In genomic region chr1:57969327-57970271, GRCm38 (mm10) we compare ENCODE assay signal across 1 mouse cellular context.
A peak's percentile ranks its signal among the peaks of the same experiment; 100 is the strongest.
TF ChIP-seq lines count a peak whose summit lies in the region.

No protein-coding gene starts in this region.

TF ChIP-seq in CH12.LX, 34 proteins besides CTCF, POLR2A, EP300 and RAD21 (continued from another document):
- TF ChIP-seq SMC3 (IDR thresholded peaks at IDR 0.05; ENCODE audit: low read depth, low read length) = peak; percentile 53
- TF ChIP-seq MAZ (IDR thresholded peaks at IDR 0.05; ENCODE audit: low read depth, low read length) = no peak
- TF ChIP-seq MEF2A (IDR thresholded peaks at IDR 0.05; ENCODE audit: borderline replicate concordance, low read depth, low read length) = peak; percentile 54
- TF ChIP-seq NRF1 (IDR thresholded peaks at IDR 0.05; ENCODE audit: low read depth, low read length) = peak; percentile 81
- peak; percentile 50; the same call in 1 of the 2 replicates for TF ChIP-seq MXI1 (IDR thresholded peaks at IDR 0.05; ENCODE audit: low read depth, low read length)
- TF ChIP-seq ELF1 (IDR thresholded peaks at IDR 0.05; ENCODE audit: low read depth, low read length) = peak; percentile 97
- peak; percentile 93 for TF ChIP-seq NELFE (IDR thresholded peaks at IDR 0.05; ENCODE audit: low read depth, low read length)
- peak; percentile 82; the same call in 1 of the 2 replicates for TF ChIP-seq POLR2AphosphoS2 (IDR thresholded peaks at IDR 0.05; ENCODE audit: low read depth, low read length)
- peak; percentile 90 for TF ChIP-seq UBTF (IDR thresholded peaks at IDR 0.05; ENCODE audit: low read depth, low read length)
- no peak for TF ChIP-seq USF1 (IDR thresholded peaks at IDR 0.05; ENCODE audit: low read depth, low read length)
- TF ChIP-seq USF2 (conservative IDR thresholded peaks at IDR 0.05; ENCODE audit: low read depth, low read length) = no peak
- 0 out of 2 replicates have a peak, but pooled peaks have one; percentile 19 for TF ChIP-seq TBP (conservative IDR thresholded peaks at IDR 0.05; ENCODE audit: low read depth, low read length)
- peak; percentile 23; the same call in 1 of the 2 replicates for TF ChIP-seq MAX (IDR thresholded peaks at IDR 0.05; ENCODE audit: low read length)
- no peak for TF ChIP-seq JUND (conservative IDR thresholded peaks at IDR 0.05; ENCODE audit: low read depth, low read length)
- peak; percentile 75 for TF ChIP-seq HCFC1 (IDR thresholded peaks at IDR 0.05; ENCODE audit: low read depth, low read length)
- TF ChIP-seq E2F4 (IDR thresholded peaks at IDR 0.05; ENCODE audit: insufficient replicate concordance, low read depth, low read length) = no peak
- TF ChIP-seq BHLHE40 (IDR thresholded peaks at IDR 0.05; ENCODE audit: low read depth, low read length) = no peak
- peak; percentile 85 for TF ChIP-seq TCF12 (IDR thresholded peaks at IDR 0.05; ENCODE audit: low read depth, low read length)
- TF ChIP-seq ZMIZ1 (IDR thresholded peaks at IDR 0.05; ENCODE audit: low read depth, low read length) = peak; percentile 75; the same call in 1 of the 2 replicates
- TF ChIP-seq CHD1 (IDR thresholded peaks at IDR 0.05; ENCODE audit: low read depth, low read length) = no peak
